Mouse (Mus musculus) intestine, embryonic 16.5 days (tissue): ENCODE measurements around the gene Ly75. TPM values are rescaled to one million over a fixed set of nuclear protein-coding genes. Genes with fewer than 3 reads are reported as not detected.

Source experiments
- ATAC-seq: fragments of 200-750 bp; cut with Nextera tagmentation; 2 replicates; pipeline ENCODE4 v1.8.0; 2017; ENCODE audit warnings: moderate TSS enrichment, moderate library complexity
- H3K27ac ChIP-seq: fragments of 300-500 bp; sonication (generic); 2 replicates; pipeline ENCODE4 v1.5.1; 2014; ENCODE audit warnings: mild to moderate bottlenecking, low read length
- H3K27me3 ChIP-seq: fragments of 300-500 bp; sonication (generic); replicated peaks from 2 replicates; pipeline ENCODE4 v1.6.1; 2014; ENCODE audit warnings: low read length, control low read depth, mixed read lengths; ENCODE audit not compliant: control insufficient read depth, insufficient read depth
- H3K36me3 ChIP-seq: fragments of 300-500 bp; sonication (generic); 2 replicates; pipeline ENCODE4 v1.6.1; 2014; ENCODE audit warnings: low read length, control low read depth; ENCODE audit not compliant: control insufficient read depth, insufficient read depth
- H3K4me1 ChIP-seq: fragments of 300-500 bp; sonication (generic); 2 replicates; pipeline ENCODE4 v1.6.1; 2014; ENCODE audit warnings: low read length, control low read depth, mixed read lengths; ENCODE audit not compliant: control insufficient read depth, insufficient read depth
- H3K4me2 ChIP-seq: fragments of 300-500 bp; sonication (generic); 2 replicates; pipeline ENCODE4 v1.6.1; 2014; ENCODE audit warnings: low read depth, low read length, control low read depth
- H3K4me3 ChIP-seq: fragments of 300-500 bp; sonication (generic); 2 replicates; pipeline ENCODE4 v1.5.1; 2014; ENCODE audit warnings: mild to moderate bottlenecking, low read length
- H3K9ac ChIP-seq: fragments of 300-500 bp; sonication (generic); 2 replicates; pipeline ENCODE4 v1.6.1; 2014; ENCODE audit warnings: low read depth, low read length
- H3K9me3 ChIP-seq: fragments of 300-500 bp; sonication (generic); 2 replicates; pipeline ENCODE4 v1.6.1; 2016; ENCODE audit warnings: low read length, control low read depth; ENCODE audit not compliant: control insufficient read depth
- WGBS: fragments of 180-500 bp; shearing (Covaris S2); extraction: QIAGEN DNeasy Blood & Tissue Kit; methylation state at CpG from one replicate; pipeline ENCODE4 v1.1.7; 2014; 5-methylcytosine and 5-hydroxymethylcytosine counted together
- polyA plus RNA-seq: library from polyadenylated mRNA; unstranded; fragments of >200 nt; fragmentation: Nextera tagmentation; extraction: Ambion mirVana; gene quantifications from 2 replicates; pipeline ENCODE4 v1.2.1, GENCODE M21; 2015

Ly75 gene
- polyA plus RNA-seq, 1 experiment from 2014 or later = 0.84 TPM

- 72% methylated on average over 7 of the region's 7 CpGs for WGBS
- H3K9ac ChIP-seq = no peak overlapping the region
- no peak overlapping the region for H3K4me2 ChIP-seq
- H3K27ac ChIP-seq = no peak overlapping the region
- ATAC-seq = no peak
- no peaks in the 10 kb centered on the region for H3K4me1 ChIP-seq
- no peaks in the 10 kb centered on the region for H3K9me3 ChIP-seq
- no peak overlapping the region for H3K4me3 ChIP-seq
- H3K36me3 ChIP-seq = no peaks in the 10 kb centered on the region
- no peaks in the 10 kb centered on the region for H3K27me3 ChIP-seq
Measured at GRCm38 (mm10) chr2:60365138-60365775, 17.8 kb downstream of the Ly75 start.

- no peak overlapping the region for H3K9ac ChIP-seq
- 90% methylated on average over 6 of the region's 6 CpGs for WGBS
- no peak overlapping the region for H3K4me2 ChIP-seq
- H3K36me3 ChIP-seq = no peaks in the 10 kb centered on the region
- ATAC-seq = no peak
- H3K4me1 ChIP-seq = no peaks in the 10 kb centered on the region
- no peaks in the 10 kb centered on the region for H3K9me3 ChIP-seq
- H3K27ac ChIP-seq = no peak overlapping the region
- H3K27me3 ChIP-seq = no peaks in the 10 kb centered on the region
- no peak overlapping the region for H3K4me3 ChIP-seq
Measured at GRCm38 (mm10) chr2:60362146-60362545, 21.0 kb downstream of the Ly75 start.

- H3K27me3 ChIP-seq = no peaks in the 10 kb centered on the region
- no peaks in the 10 kb centered on the region for H3K4me1 ChIP-seq
- H3K9me3 ChIP-seq = no peaks in the 10 kb centered on the region
- H3K4me3 ChIP-seq = no peak overlapping the region
- no peak overlapping the region for H3K4me2 ChIP-seq
- no peak overlapping the region for H3K9ac ChIP-seq
- H3K27ac ChIP-seq = no peak overlapping the region
- H3K36me3 ChIP-seq = no peaks in the 10 kb centered on the region
- ATAC-seq = no peak
- WGBS = 100% methylated on average over 3 of the region's 3 CpGs
Measured at GRCm38 (mm10) chr2:60359796-60360195, 23.3 kb downstream of the Ly75 start.

GRCm38 (mm10) chr2:60355388-60355683 is 27.8 kb downstream of the Ly75 start:
- no peak overlapping the region for H3K9ac ChIP-seq
- H3K36me3 ChIP-seq = no peaks in the 10 kb centered on the region
- H3K4me3 ChIP-seq = 0 out of 2 replicates have a peak overlapping the region, but pooled peaks have one; percentile 4
- 34% methylated on average over 3 of the region's 3 CpGs for WGBS
- no peak overlapping the region for H3K27ac ChIP-seq
- ATAC-seq = no peak
- no peaks in the 10 kb centered on the region for H3K4me1 ChIP-seq
- no peaks in the 10 kb centered on the region for H3K27me3 ChIP-seq
- H3K4me2 ChIP-seq = no peak overlapping the region
- no peaks in the 10 kb centered on the region for H3K9me3 ChIP-seq

GRCm38 (mm10) chr2:60354541-60355387 is 28.3 kb downstream of the Ly75 start:
- WGBS = 61% methylated on average over 18 of the region's 18 CpGs
- Histone ChIP-seq H3K9ac (no peak overlapping the region), H3K4me1 (no peaks in the 10 kb centered on the region), H3K9me3 (no peaks in the 10 kb centered on the region), H3K4me2 (no peak overlapping the region), H3K27me3 (no peaks in the 10 kb centered on the region), H3K36me3 (no peaks in the 10 kb centered on the region), H3K4me3 (0 out of 2 replicates have a peak overlapping the region, but pooled peaks have one; percentile 4), H3K27ac (no peak overlapping the region)
- ATAC-seq = peak; percentile 50; the same call in 1 of the 2 replicates

GRCm38 (mm10) chr2:60352296-60352695 is 30.8 kb downstream of the Ly75 start:
- Histone ChIP-seq H3K4me3 (no peak overlapping the region), H3K36me3 (no peaks in the 10 kb centered on the region), H3K9me3 (no peaks in the 10 kb centered on the region), H3K27me3 (no peaks in the 10 kb centered on the region), H3K4me1 (no peaks in the 10 kb centered on the region), H3K4me2 (no peak overlapping the region), H3K27ac (no peak overlapping the region), H3K9ac (no peak overlapping the region)
- no peak for ATAC-seq
- WGBS = 83% methylated on average over 5 of the region's 5 CpGs

GRCm38 (mm10) chr2:60351781-60352180 is 31.3 kb downstream of the Ly75 start:
- Histone ChIP-seq H3K27me3 (no peaks in the 10 kb centered on the region), H3K36me3 (no peaks in the 10 kb centered on the region), H3K9ac (no peak overlapping the region), H3K9me3 (no peaks in the 10 kb centered on the region), H3K27ac (no peak overlapping the region), H3K4me1 (no peaks in the 10 kb centered on the region), H3K4me3 (no peak overlapping the region), H3K4me2 (no peak overlapping the region)
- 80% methylated on average over 8 of the region's 8 CpGs for WGBS
- ATAC-seq = no peak

- Histone ChIP-seq H3K36me3 (no peaks in the 10 kb centered on the region), H3K27me3 (no peaks in the 10 kb centered on the region), H3K27ac (no peak overlapping the region), H3K9ac (no peak overlapping the region), H3K4me1 (no peaks in the 10 kb centered on the region), H3K4me2 (no peak overlapping the region), H3K4me3 (no peak overlapping the region), H3K9me3 (no peaks in the 10 kb centered on the region)
- 87% methylated on average over 7 of the region's 7 CpGs for WGBS
- ATAC-seq = no peak
Measured at GRCm38 (mm10) chr2:60347875-60348274, 35.2 kb downstream of the Ly75 start.

- Histone ChIP-seq H3K36me3 (no peaks in the 10 kb centered on the region), H3K4me3 (no peak overlapping the region), H3K4me1 (no peaks in the 10 kb centered on the region), H3K9ac (no peak overlapping the region), H3K27ac (no peak overlapping the region), H3K27me3 (no peaks in the 10 kb centered on the region), H3K4me2 (no peak overlapping the region), H3K9me3 (no peaks in the 10 kb centered on the region)
- no peak for ATAC-seq
- WGBS = 85% methylated on average over 8 of the region's 8 CpGs
Measured at GRCm38 (mm10) chr2:60346531-60346930, 36.6 kb downstream of the Ly75 start.
